Mouse (Mus musculus): ENCODE data around the gene Dtx3. TPM values are rescaled to one million over a fixed set of nuclear protein-coding genes. Genes with fewer than 3 reads are reported as not detected.
A peak's percentile ranks its signal among the peaks of the same experiment; 100 is the strongest.

The Dtx3 gene
- polyA plus RNA-seq, 1 experiment from 2014 or later = 223 TPM

- H3K27ac ChIP-seq = no peak overlapping the region
- H3K9ac ChIP-seq = no peak overlapping the region
- WGBS = 73% methylated on average over 4 of the region's 4 CpGs
- DNase-seq (ENCODE audit: low spot score) (no peak), ATAC-seq (ENCODE audit: low FRiP score) (no peak)
- 0 out of 2 replicates have a peak, but pooled peaks cover 9% of the 10 kb centered on the region for H3K36me3 ChIP-seq (replicated peaks; ENCODE audit: control insufficient read depth, insufficient read depth)
- H3K9me3 ChIP-seq (ENCODE audit: control insufficient read depth, low read length) = no peaks in the 10 kb centered on the region
- no peak overlapping the region for H3K4me3 ChIP-seq (replicated peaks; ENCODE audit: low read length)
- H3K4me2 ChIP-seq (replicated peaks) = no peak overlapping the region
- H3K4me1 ChIP-seq (replicated peaks; ENCODE audit: control insufficient read depth, insufficient read depth, low read length) = peaks cover 36% of the 10 kb centered on the region
- H3K27me3 ChIP-seq (ENCODE audit: control insufficient read depth, insufficient read depth, low read length) = peaks cover 48% of the 10 kb centered on the region
Measured at GRCm38 (mm10) chr10:127182624-127183023, 12.9 kb downstream of the Dtx3 start.

DNA sequence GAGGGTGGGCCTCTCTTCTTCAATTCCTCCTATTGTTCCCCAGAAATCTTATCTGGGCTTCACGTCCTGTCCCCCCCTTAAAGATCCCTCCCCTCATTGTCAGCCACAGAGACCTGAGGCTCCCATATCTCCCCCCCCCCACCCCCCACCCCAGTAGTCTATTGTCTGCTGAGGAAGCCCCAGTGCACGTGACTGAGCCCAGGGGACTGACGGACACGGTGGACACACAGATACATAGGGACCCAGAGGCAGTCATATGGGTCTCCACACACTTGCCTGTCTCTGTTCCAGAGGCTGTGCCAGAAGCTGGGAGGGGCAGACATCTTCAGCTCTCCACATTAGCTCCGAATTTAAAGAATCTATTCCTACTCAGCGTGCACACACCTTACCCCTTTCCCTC is 14.0 kb downstream of the Dtx3 start:
- Histone ChIP-seq H3K4me2 (replicated peaks) (no peak overlapping the region), H3K4me3 (replicated peaks; ENCODE audit: low read length) (no peak overlapping the region), H3K27ac (no peak overlapping the region), H3K9ac (no peak overlapping the region), H3K27me3 (ENCODE audit: control insufficient read depth, insufficient read depth, low read length) (peaks cover 58% of the 10 kb centered on the region), H3K9me3 (ENCODE audit: control insufficient read depth, low read length) (no peaks in the 10 kb centered on the region), H3K36me3 (replicated peaks; ENCODE audit: control insufficient read depth, insufficient read depth) (0 out of 2 replicates have a peak, but pooled peaks cover 8% of the 10 kb centered on the region), H3K4me1 (replicated peaks; ENCODE audit: control insufficient read depth, insufficient read depth, low read length) (peaks cover 33% of the 10 kb centered on the region)
- DNase-seq (ENCODE audit: low spot score) (no peak), ATAC-seq (ENCODE audit: low FRiP score) (no peak)
- WGBS = 63% methylated on average over 6 of the region's 6 CpGs

- WGBS = 19% methylated on average over 3 of the region's 3 CpGs
- H3K36me3 ChIP-seq (replicated peaks; ENCODE audit: control insufficient read depth, insufficient read depth) = 0 out of 2 replicates have a peak, but pooled peaks cover 5% of the 10 kb centered on the region
- no peak for ATAC-seq (ENCODE audit: low FRiP score)
- H3K4me1 ChIP-seq (replicated peaks; ENCODE audit: control insufficient read depth, insufficient read depth, low read length) = peaks cover 33% of the 10 kb centered on the region
- H3K27ac ChIP-seq = no peak overlapping the region
- H3K4me3 ChIP-seq (replicated peaks; ENCODE audit: low read length) = peak overlapping the region; percentile 14; the same call in 1 of the 2 replicates
- DNase-seq (ENCODE audit: low spot score) = no peak
- H3K4me2 ChIP-seq (replicated peaks) = peak overlapping the region; percentile 43; the same call in 1 of the 2 replicates
- H3K9ac ChIP-seq = no peak overlapping the region
- H3K27me3 ChIP-seq (ENCODE audit: control insufficient read depth, insufficient read depth, low read length) = peaks cover 67% of the 10 kb centered on the region
- H3K9me3 ChIP-seq (ENCODE audit: control insufficient read depth, low read length) = no peaks in the 10 kb centered on the region
Measured at GRCm38 (mm10) chr10:127180695-127181047, 14.9 kb downstream of the Dtx3 start.

DNA sequence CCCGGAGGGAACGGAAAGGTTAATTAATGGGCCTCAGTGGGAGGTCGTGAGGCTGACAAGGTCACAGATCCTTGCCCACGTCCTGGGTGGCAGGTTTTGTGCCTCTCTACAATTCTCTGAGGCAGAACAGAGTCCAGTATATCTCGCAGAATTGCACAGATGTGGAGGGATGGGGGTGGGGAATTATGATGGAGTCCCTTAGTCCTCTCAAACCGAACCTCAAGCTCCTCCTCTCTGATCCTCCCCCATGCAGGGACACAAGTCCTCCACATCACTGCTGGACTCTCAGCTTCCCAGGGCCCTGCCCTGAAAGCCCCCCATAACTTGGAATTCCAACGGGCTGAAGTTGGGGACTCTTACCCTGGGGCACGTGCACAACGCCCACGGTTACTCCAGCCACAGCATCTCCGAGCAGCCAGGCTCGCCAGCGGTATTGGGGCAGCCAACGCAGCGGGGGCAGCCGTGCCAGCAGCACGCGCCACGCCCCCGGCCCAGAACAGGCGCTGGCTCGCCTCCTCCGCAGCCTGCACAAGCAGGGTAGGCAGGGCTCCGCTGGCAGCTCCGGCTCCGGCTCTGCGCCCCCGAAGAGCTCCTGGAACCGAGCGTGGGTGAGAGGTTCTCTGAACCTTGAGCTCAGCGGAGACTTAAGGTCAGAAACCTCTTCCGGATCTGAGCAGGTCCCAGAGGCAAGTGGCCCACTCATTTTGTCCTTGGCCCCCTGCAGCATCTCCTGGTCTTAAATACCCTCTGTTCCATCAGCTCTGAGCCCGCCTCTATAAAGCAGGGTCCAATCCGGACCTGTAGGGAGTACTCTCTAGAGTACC is 15.4 kb downstream of the Dtx3 start, which contains the start of gene Slc26a10:
Gene Slc26a10, minus strand, starts transcription at position 775 of the 824 bp plus-strand sequence.
- Histone ChIP-seq H3K4me1 (replicated peaks; ENCODE audit: control insufficient read depth, insufficient read depth, low read length) (peaks cover 33% of the 10 kb centered on the region), H3K4me3 (replicated peaks; ENCODE audit: low read length) (peak within 1 kb of the TSS; percentile 14; the same call in 1 of the 2 replicates), H3K9me3 (ENCODE audit: control insufficient read depth, low read length) (no peaks in the 10 kb centered on the region), H3K9ac (peak within 1 kb of the TSS; percentile 31; the same call in 1 of the 2 replicates), H3K4me2 (replicated peaks) (peak within 1 kb of the TSS; percentile 43), H3K36me3 (replicated peaks; ENCODE audit: control insufficient read depth, insufficient read depth) (0 out of 2 replicates have a peak, but pooled peaks cover 5% of the 10 kb centered on the region), H3K27me3 (ENCODE audit: control insufficient read depth, insufficient read depth, low read length) (peaks cover 72% of the 10 kb centered on the region), H3K27ac (no peak within 1 kb of the TSS)
- no peak for ATAC-seq (ENCODE audit: low FRiP score)
- DNase-seq (ENCODE audit: low spot score) = no peak
- 2% methylated on average over 34 of the region's 34 CpGs for WGBS

DNA sequence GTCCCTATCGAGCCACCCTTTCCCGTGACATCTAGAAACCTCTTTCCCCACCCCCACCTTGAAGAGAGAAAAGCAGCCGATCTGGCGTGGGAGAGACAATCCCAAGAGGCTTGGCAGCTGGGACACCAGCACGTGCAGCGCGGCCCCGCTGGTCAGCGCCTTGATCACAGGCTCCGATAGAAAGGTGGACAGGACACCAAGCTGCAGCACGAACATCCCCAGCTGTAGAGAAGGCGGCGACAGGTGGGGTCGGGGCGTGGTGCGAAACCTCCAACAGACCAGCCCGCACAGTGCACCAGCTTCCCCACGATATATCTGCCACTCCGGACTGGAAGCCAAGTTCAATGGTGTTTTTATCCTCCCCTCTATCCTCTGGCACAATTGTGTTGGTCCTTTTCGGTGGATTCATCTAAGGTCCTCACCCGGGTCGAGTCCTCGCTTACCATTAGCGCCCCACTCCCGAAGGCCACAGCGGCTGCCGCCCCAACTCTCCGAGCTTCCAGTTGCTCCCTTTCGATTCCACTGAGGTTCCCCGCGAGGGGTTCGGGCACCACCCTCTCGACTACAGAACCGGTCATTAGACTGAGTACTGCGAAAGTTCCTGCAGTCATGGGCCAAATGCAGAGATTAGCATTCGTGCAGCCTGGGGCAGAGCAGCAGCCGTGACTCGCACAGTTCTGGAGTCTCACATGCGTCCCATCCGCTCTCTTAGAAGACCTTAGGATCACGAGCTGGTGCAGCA is 17.1 kb downstream of the Dtx3 start:
- 0 out of 2 replicates have a peak, but pooled peaks cover 5% of the 10 kb centered on the region for H3K36me3 ChIP-seq (replicated peaks; ENCODE audit: control insufficient read depth, insufficient read depth)
- peaks cover 76% of the 10 kb centered on the region for H3K27me3 ChIP-seq (ENCODE audit: control insufficient read depth, insufficient read depth, low read length)
- no peak overlapping the region for H3K27ac ChIP-seq
- peak overlapping the region; percentile 16 for H3K4me3 ChIP-seq (replicated peaks; ENCODE audit: low read length)
- no peak overlapping the region for H3K9ac ChIP-seq
- no peaks in the 10 kb centered on the region for H3K9me3 ChIP-seq (ENCODE audit: control insufficient read depth, low read length)
- WGBS = 4% methylated on average over 41 of the region's 41 CpGs
- DNase-seq (ENCODE audit: low spot score) (no peak), ATAC-seq (ENCODE audit: low FRiP score) (no peak)
- H3K4me1 ChIP-seq (replicated peaks; ENCODE audit: control insufficient read depth, insufficient read depth, low read length) = peaks cover 24% of the 10 kb centered on the region
- H3K4me2 ChIP-seq (replicated peaks) = peak overlapping the region; percentile 47

GRCm38 (mm10) chr10:127177719-127178118 is 17.8 kb downstream of the Dtx3 start:
- Histone ChIP-seq H3K4me2 (replicated peaks) (peak overlapping the region; percentile 47), H3K27ac (no peak overlapping the region), H3K4me3 (replicated peaks; ENCODE audit: low read length) (peak overlapping the region; percentile 16), H3K27me3 (ENCODE audit: control insufficient read depth, insufficient read depth, low read length) (peaks cover 76% of the 10 kb centered on the region), H3K36me3 (replicated peaks; ENCODE audit: control insufficient read depth, insufficient read depth) (0 out of 2 replicates have a peak, but pooled peaks cover 6% of the 10 kb centered on the region), H3K4me1 (replicated peaks; ENCODE audit: control insufficient read depth, insufficient read depth, low read length) (peaks cover 23% of the 10 kb centered on the region), H3K9ac (no peak overlapping the region), H3K9me3 (ENCODE audit: control insufficient read depth, low read length) (no peaks in the 10 kb centered on the region)
- WGBS = under 1% methylated on average over 23 of the region's 23 CpGs
- DNase-seq (ENCODE audit: low spot score) = peak; percentile 85
- ATAC-seq (ENCODE audit: low FRiP score) = peak; percentile 57; the same call in 1 of the 2 replicates

DNA sequence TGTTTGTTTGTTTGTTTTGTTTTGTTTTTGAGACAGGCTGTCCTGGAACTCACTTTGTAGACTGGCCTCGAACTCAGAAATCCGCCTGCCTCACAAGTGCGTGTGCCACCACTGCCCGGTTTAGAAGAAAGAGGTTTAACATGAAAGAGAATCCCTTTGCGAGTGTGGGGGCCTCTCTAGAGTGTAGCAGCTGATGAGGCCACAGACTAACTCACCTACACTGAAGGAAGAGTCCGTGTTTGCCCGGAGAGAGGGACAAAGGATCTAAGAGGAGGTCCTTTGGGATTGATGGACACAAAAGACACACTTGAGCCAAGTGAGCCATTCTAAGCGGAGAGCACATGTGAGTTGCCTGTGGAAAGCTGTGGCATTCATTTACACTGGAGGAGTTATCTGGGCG is 18.3 kb downstream of the Dtx3 start:
- Histone ChIP-seq H3K36me3 (replicated peaks; ENCODE audit: control insufficient read depth, insufficient read depth) (0 out of 2 replicates have a peak, but pooled peaks cover 6% of the 10 kb centered on the region), H3K4me3 (replicated peaks; ENCODE audit: low read length) (no peak overlapping the region), H3K4me2 (replicated peaks) (0 out of 2 replicates have a peak overlapping the region, but pooled peaks have one; percentile 47), H3K9ac (no peak overlapping the region), H3K27ac (no peak overlapping the region), H3K9me3 (ENCODE audit: control insufficient read depth, low read length) (no peaks in the 10 kb centered on the region), H3K27me3 (ENCODE audit: control insufficient read depth, insufficient read depth, low read length) (peaks cover 75% of the 10 kb centered on the region), H3K4me1 (replicated peaks; ENCODE audit: control insufficient read depth, insufficient read depth, low read length) (peaks cover 23% of the 10 kb centered on the region)
- DNase-seq (ENCODE audit: low spot score) (no peak), ATAC-seq (ENCODE audit: low FRiP score) (no peak)
- 21% methylated on average over 9 of the region's 9 CpGs for WGBS

DNA sequence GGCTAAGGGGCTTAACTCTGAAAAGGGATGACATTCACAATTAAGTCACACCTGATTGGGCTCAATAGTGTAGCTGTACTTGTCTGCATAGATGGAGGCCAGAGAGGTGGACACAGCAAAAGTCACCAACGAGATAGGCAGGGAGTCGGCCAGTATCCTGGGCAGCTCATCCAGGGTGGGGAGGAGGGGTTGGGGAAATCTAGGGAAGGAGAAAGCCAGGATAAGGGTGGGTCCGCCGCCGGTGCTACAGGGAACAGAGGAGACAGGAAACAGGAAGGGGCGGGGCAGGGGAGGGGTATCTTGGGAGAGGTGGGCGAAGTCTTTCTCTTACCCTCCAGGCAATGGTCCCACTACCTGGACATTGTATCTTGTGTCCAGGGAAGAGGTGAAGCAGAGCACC is 18.8 kb downstream of the Dtx3 start:
- Histone ChIP-seq H3K4me1 (replicated peaks; ENCODE audit: control insufficient read depth, insufficient read depth, low read length) (peaks cover 23% of the 10 kb centered on the region), H3K27ac (no peak overlapping the region), H3K4me2 (replicated peaks) (no peak overlapping the region), H3K4me3 (replicated peaks; ENCODE audit: low read length) (no peak overlapping the region), H3K27me3 (ENCODE audit: control insufficient read depth, insufficient read depth, low read length) (peaks cover 71% of the 10 kb centered on the region), H3K36me3 (replicated peaks; ENCODE audit: control insufficient read depth, insufficient read depth) (peaks cover 10% of the 10 kb centered on the region), H3K9ac (no peak overlapping the region), H3K9me3 (ENCODE audit: control insufficient read depth, low read length) (no peaks in the 10 kb centered on the region)
- ATAC-seq (ENCODE audit: low FRiP score) (no peak), DNase-seq (ENCODE audit: low spot score) (no peak)
- 8% methylated on average over 7 of the region's 7 CpGs for WGBS

DNA sequence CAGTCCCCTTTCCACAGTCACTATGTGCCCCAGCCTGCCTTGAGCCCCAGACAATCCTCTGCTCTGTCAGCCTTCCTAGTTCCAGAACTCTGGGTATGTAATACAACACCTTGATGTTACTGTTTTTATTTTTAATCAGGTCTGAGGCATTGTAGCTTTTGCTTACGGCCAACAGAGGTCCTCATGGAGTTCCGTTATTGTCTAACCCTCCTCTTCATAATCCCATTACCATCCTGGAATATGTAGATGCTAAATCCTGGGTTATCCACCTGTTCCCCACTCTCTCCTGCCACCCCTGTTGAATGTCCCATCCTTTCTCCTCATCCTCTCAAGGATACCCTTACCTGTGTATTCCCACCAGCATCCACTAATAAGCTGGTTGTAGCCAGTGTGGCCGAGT is 19.3 kb downstream of the Dtx3 start:
- Histone ChIP-seq H3K27ac (no peak overlapping the region), H3K36me3 (replicated peaks; ENCODE audit: control insufficient read depth, insufficient read depth) (peaks cover 15% of the 10 kb centered on the region), H3K9ac (no peak overlapping the region), H3K4me3 (replicated peaks; ENCODE audit: low read length) (no peak overlapping the region), H3K4me2 (replicated peaks) (no peak overlapping the region), H3K4me1 (replicated peaks; ENCODE audit: control insufficient read depth, insufficient read depth, low read length) (peaks cover 23% of the 10 kb centered on the region), H3K27me3 (ENCODE audit: control insufficient read depth, insufficient read depth, low read length) (peaks cover 71% of the 10 kb centered on the region), H3K9me3 (ENCODE audit: control insufficient read depth, low read length) (no peaks in the 10 kb centered on the region)
- ATAC-seq (ENCODE audit: low FRiP score) = no peak
- no peak for DNase-seq (ENCODE audit: low spot score)
- 42% methylated on average over 3 of the region's 3 CpGs for WGBS
